Mouse (Mus musculus) embryonic facial prominence, embryonic 13.5 days (tissue): ENCODE measurements at regions not wholly inside any gene's neighbourhood (a gene's known extent, or its start where the extent isn't known, plus 50 kb on each side); places are given as distances from the start of the nearest gene placed in this dataset.
A peak's percentile ranks its signal among the peaks of the same experiment; 100 is the strongest.

ENCODE experiments used
- ATAC-seq: fragments of 200-750 bp; cut with Nextera tagmentation; 2 replicates; pipeline ENCODE4 v1.8.0; 2017; ENCODE audit warnings: low read depth; ENCODE audit not compliant: insufficient number of reproducible peaks, insufficient read depth, low FRiP score, low TSS enrichment
- H3K27ac ChIP-seq: fragments of 300-500 bp; sonication (generic); 2 replicates; pipeline ENCODE4 v1.5.1; 2015; ENCODE audit warnings: moderate library complexity, mild to moderate bottlenecking, inconsistent platforms
- H3K27me3 ChIP-seq: fragments of 300-500 bp; sonication (generic); 2 replicates; pipeline ENCODE4 v1.6.1; 2015; ENCODE audit warnings: mild to moderate bottlenecking, inconsistent platforms
- H3K36me3 ChIP-seq: fragments of 300-500 bp; sonication (generic); 2 replicates; pipeline ENCODE4 v1.6.1; 2015; ENCODE audit warnings: mild to moderate bottlenecking, inconsistent platforms
- H3K4me1 ChIP-seq: fragments of 300-500 bp; sonication (generic); 2 replicates; pipeline ENCODE4 v1.6.1; 2015; ENCODE audit warnings: inconsistent platforms
- H3K4me2 ChIP-seq: fragments of 300-500 bp; sonication (generic); 2 replicates; pipeline ENCODE4 v1.6.1; 2015; ENCODE audit warnings: moderate library complexity, mild to moderate bottlenecking, inconsistent platforms
- H3K4me3 ChIP-seq: fragments of 300-500 bp; sonication (generic); 2 replicates; pipeline ENCODE4 v1.5.1; 2015; ENCODE audit warnings: mild to moderate bottlenecking, inconsistent platforms
- H3K9ac ChIP-seq: fragments of 300-500 bp; sonication (generic); 2 replicates; pipeline ENCODE4 v1.6.1; 2015; ENCODE audit warnings: mild to moderate bottlenecking, inconsistent platforms
- H3K9me3 ChIP-seq: fragments of 300-500 bp; sonication (generic); 2 replicates; pipeline ENCODE4 v1.6.1; 2016; ENCODE audit warnings: inconsistent platforms
- WGBS: fragments of 180-500 bp; shearing (Covaris S2); methylation state at CpG from one replicate; pipeline ENCODE4 v1.1.7; 2015; ENCODE audit warnings: mixed read lengths; 5-methylcytosine and 5-hydroxymethylcytosine counted together

GRCm38 (mm10) chr3:66683589-66684286 lies 297.5 kb upstream of the Rsrc1 start:
- Histone ChIP-seq H3K4me1 (peaks cover 6% of the 10 kb centered on the region), H3K9me3 (no peaks in the 10 kb centered on the region), H3K4me2 (no peak overlapping the region), H3K27ac (no peak overlapping the region), H3K9ac (no peak overlapping the region), H3K36me3 (no peaks in the 10 kb centered on the region), H3K4me3 (no peak overlapping the region), H3K27me3 (peaks cover 3% of the 10 kb centered on the region; the same call in 1 of the 2 replicates)
- WGBS, result 40% methylated on average over 8 of the region's 8 CpGs
- no peak for ATAC-seq

GRCm38 (mm10) chr3:66684287-66684903 lies 296.8 kb upstream of the Rsrc1 start:
- ATAC-seq, result no peak
- Histone ChIP-seq H3K9ac (no peak overlapping the region), H3K4me3 (no peak overlapping the region), H3K27ac (no peak overlapping the region), H3K9me3 (no peaks in the 10 kb centered on the region), H3K27me3 (peaks cover 3% of the 10 kb centered on the region; the same call in 1 of the 2 replicates), H3K4me1 (peaks cover 6% of the 10 kb centered on the region), H3K36me3 (no peaks in the 10 kb centered on the region), H3K4me2 (no peak overlapping the region)
- 77% methylated on average over 5 of the region's 5 CpGs for WGBS

- WGBS, result 81% methylated on average over 12 of the region's 12 CpGs
- Histone ChIP-seq H3K9me3 (no peaks in the 10 kb centered on the region), H3K4me3 (no peak overlapping the region), H3K4me2 (no peak overlapping the region), H3K36me3 (no peaks in the 10 kb centered on the region), H3K27ac (no peak overlapping the region), H3K27me3 (peaks cover 3% of the 10 kb centered on the region; the same call in 1 of the 2 replicates), H3K9ac (no peak overlapping the region), H3K4me1 (peaks cover 6% of the 10 kb centered on the region)
- no peak for ATAC-seq
Measured at GRCm38 (mm10) chr3:66685136-66685535, 296.1 kb upstream of the Rsrc1 start.

- peaks cover 10% of the 10 kb centered on the region for H3K4me1 ChIP-seq
- ATAC-seq, result no peak
- H3K4me2 ChIP-seq, result no peak overlapping the region
- peaks cover 3% of the 10 kb centered on the region; the same call in 1 of the 2 replicates for H3K27me3 ChIP-seq
- H3K9ac ChIP-seq, result no peak overlapping the region
- H3K4me3 ChIP-seq, result no peak overlapping the region
- no peaks in the 10 kb centered on the region for H3K9me3 ChIP-seq
- no peak overlapping the region for H3K27ac ChIP-seq
- H3K36me3 ChIP-seq, result no peaks in the 10 kb centered on the region
- WGBS, result 93% methylated on average over 1 of the region's 1 CpGs
Measured at GRCm38 (mm10) chr3:66687126-66687525, 294.1 kb upstream of the Rsrc1 start.

GRCm38 (mm10) chr3:66690906-66691522 lies 290.2 kb upstream of the Rsrc1 start:
- Histone ChIP-seq H3K36me3 (no peaks in the 10 kb centered on the region), H3K27me3 (no peaks in the 10 kb centered on the region), H3K4me3 (no peak overlapping the region), H3K4me2 (no peak overlapping the region), H3K9me3 (no peaks in the 10 kb centered on the region), H3K4me1 (0 out of 2 replicates have a peak, but pooled peaks cover 4% of the 10 kb centered on the region), H3K9ac (no peak overlapping the region), H3K27ac (no peak overlapping the region)
- 0 out of 2 replicates have a peak, but pooled peaks have one; percentile 32 for ATAC-seq
- WGBS, result 50% methylated on average over 10 of the region's 10 CpGs

- ATAC-seq, result no peak
Measured at GRCm38 (mm10) chr3:66695125-66695524, 286.1 kb upstream of the Rsrc1 start.

GRCm38 (mm10) chr3:66695661-66696253 lies 285.4 kb upstream of the Rsrc1 start:
- Histone ChIP-seq H3K4me1 (0 out of 2 replicates have a peak, but pooled peaks cover 4% of the 10 kb centered on the region), H3K9me3 (no peaks in the 10 kb centered on the region), H3K4me2 (no peak overlapping the region), H3K27me3 (no peaks in the 10 kb centered on the region; the same call in 1 of the 2 replicates), H3K36me3 (no peaks in the 10 kb centered on the region), H3K9ac (no peak overlapping the region), H3K27ac (no peak overlapping the region), H3K4me3 (no peak overlapping the region)
- ATAC-seq, result no peak
- 91% methylated on average over 6 of the region's 6 CpGs for WGBS

More at GRCm38 (mm10) chr3:66695125-66695524, 286.1 kb upstream of the Rsrc1 start:
- no peak overlapping the region for H3K4me2 ChIP-seq
- no peak overlapping the region for H3K4me3 ChIP-seq
- 89% methylated on average over 2 of the region's 2 CpGs for WGBS
- no peaks in the 10 kb centered on the region for H3K9me3 ChIP-seq
- 0 out of 2 replicates have a peak, but pooled peaks cover 4% of the 10 kb centered on the region for H3K4me1 ChIP-seq
- no peaks in the 10 kb centered on the region for H3K36me3 ChIP-seq
- no peak overlapping the region for H3K27ac ChIP-seq
- no peaks in the 10 kb centered on the region; the same call in 1 of the 2 replicates for H3K27me3 ChIP-seq
- H3K9ac ChIP-seq, result no peak overlapping the region

- Histone ChIP-seq H3K4me1 (peaks cover 7% of the 10 kb centered on the region; the same call in 1 of the 2 replicates), H3K36me3 (no peaks in the 10 kb centered on the region), H3K27me3 (no peaks in the 10 kb centered on the region; the same call in 1 of the 2 replicates), H3K9ac (no peak overlapping the region), H3K4me3 (no peak overlapping the region), H3K27ac (no peak overlapping the region), H3K4me2 (no peak overlapping the region), H3K9me3 (no peaks in the 10 kb centered on the region)
- ATAC-seq, result no peak
- 69% methylated on average over 5 of the region's 5 CpGs for WGBS
Measured at GRCm38 (mm10) chr3:66698083-66698482, 283.1 kb upstream of the Rsrc1 start.

GRCm38 (mm10) chr3:66705766-66706165 lies 275.4 kb upstream of the Rsrc1 start:
- Histone ChIP-seq H3K9ac (no peak overlapping the region), H3K4me2 (no peak overlapping the region), H3K9me3 (no peaks in the 10 kb centered on the region), H3K27me3 (peaks cover 5% of the 10 kb centered on the region), H3K27ac (no peak overlapping the region), H3K4me3 (no peak overlapping the region), H3K4me1 (peaks cover 7% of the 10 kb centered on the region; the same call in 1 of the 2 replicates), H3K36me3 (no peaks in the 10 kb centered on the region)
- WGBS, result 79% methylated on average over 4 of the region's 4 CpGs
- ATAC-seq, result no peak

GRCm38 (mm10) chr3:66735468-66735867 lies 245.7 kb upstream of the Rsrc1 start:
- no peak overlapping the region for H3K4me2 ChIP-seq
- ATAC-seq, result no peak
- H3K36me3 ChIP-seq, result no peaks in the 10 kb centered on the region
- 0 out of 2 replicates have a peak, but pooled peaks cover 3% of the 10 kb centered on the region for H3K27me3 ChIP-seq
- H3K9ac ChIP-seq, result no peak overlapping the region
- H3K27ac ChIP-seq, result no peak overlapping the region
- WGBS, result 81% methylated on average over 1 of the region's 1 CpGs
- H3K9me3 ChIP-seq, result no peaks in the 10 kb centered on the region
- peaks cover 21% of the 10 kb centered on the region for H3K4me1 ChIP-seq
- no peak overlapping the region for H3K4me3 ChIP-seq
